Mouse (Mus musculus): ENCODE data around the gene Lrig1.

Lrig1 gene

GRCm38 (mm10) chr6:94669370-94669769, 30.6 kb downstream of the Lrig1 start:
- no peak for DNase-seq

GRCm38 (mm10) chr6:94668204-94668863, 31.6 kb downstream of the Lrig1 start:
- DNase-seq, result no peak

- DNase-seq, result no peak
Observed at GRCm38 (mm10) chr6:94667131-94667530, 32.8 kb downstream of the Lrig1 start.

- no peak for DNase-seq
Observed at GRCm38 (mm10) chr6:94666432-94667119, 33.4 kb downstream of the Lrig1 start.

- DNase-seq, result no peak
Observed at GRCm38 (mm10) chr6:94665677-94666076, 34.3 kb downstream of the Lrig1 start.

GRCm38 (mm10) chr6:94665248-94665647, 34.7 kb downstream of the Lrig1 start:
- DNase-seq, result no peak

GRCm38 (mm10) chr6:94664000-94664399, 36.0 kb downstream of the Lrig1 start:
- DNase-seq, result no peak

- no peak for DNase-seq
Observed at GRCm38 (mm10) chr6:94661923-94662322, 38.0 kb downstream of the Lrig1 start.

- DNase-seq, result no peak
Observed at GRCm38 (mm10) chr6:94661321-94661720, 38.6 kb downstream of the Lrig1 start.

- DNase-seq, result no peak
Observed at GRCm38 (mm10) chr6:94659886-94660333, 40.0 kb downstream of the Lrig1 start.

- DNase-seq, result no peak
Observed at GRCm38 (mm10) chr6:94658136-94658480, 41.9 kb downstream of the Lrig1 start.

- DNase-seq, result no peak
Observed at GRCm38 (mm10) chr6:94657204-94658135, 42.5 kb downstream of the Lrig1 start.

- no peak for DNase-seq
Observed at GRCm38 (mm10) chr6:94655818-94656478, 44.0 kb downstream of the Lrig1 start.

- peak; percentile 27 to 54 for DNase-seq
Observed at GRCm38 (mm10) chr6:94653388-94654316, 46.3 kb downstream of the Lrig1 start.

- no peak for DNase-seq
Observed at GRCm38 (mm10) chr6:94652659-94653213, 47.2 kb downstream of the Lrig1 start.

GRCm38 (mm10) chr6:94651541-94651940, 48.4 kb downstream of the Lrig1 start:
- no peak for DNase-seq

GRCm38 (mm10) chr6:94649637-94650036, 50.3 kb downstream of the Lrig1 start:
- no peak for DNase-seq

GRCm38 (mm10) chr6:94648496-94648895, 51.5 kb downstream of the Lrig1 start:
- no peak for DNase-seq

- peak; percentile 74 to 82 for DNase-seq
Observed at GRCm38 (mm10) chr6:94647574-94648430, 52.2 kb downstream of the Lrig1 start.

GRCm38 (mm10) chr6:94646902-94647301, 53.1 kb downstream of the Lrig1 start:
- no peak for DNase-seq
